Mouse (Mus musculus) stomach, postnatal 0 days (tissue): ENCODE measurements at regions not wholly inside any gene's neighbourhood (a gene's known extent, or its start where the extent isn't known, plus 50 kb on each side); places are given as distances from the start of the nearest gene placed in this dataset.

ENCODE experiments used
- ATAC-seq: fragments of 200-750 bp; cut with Nextera tagmentation; 2 replicates; pipeline ENCODE4 v1.8.0; 2017; ENCODE audit not compliant: low FRiP score, low TSS enrichment
- DNase-seq: peaks from one replicate; pipeline ENCODE4 v3.0.0-alpha.2; 2016; ENCODE audit warnings: low spot score
- H3K27ac ChIP-seq: fragments of 300-500 bp; sonication (generic); replicated peaks from 2 replicates; pipeline ENCODE4 v1.5.1; 2014; ENCODE audit warnings: mild to moderate bottlenecking, control low read depth
- H3K27me3 ChIP-seq: fragments of 300-500 bp; sonication (generic); 2 replicates; pipeline ENCODE4 v1.6.1; 2014; ENCODE audit warnings: low read length; ENCODE audit not compliant: control insufficient read depth, insufficient read depth
- H3K36me3 ChIP-seq: fragments of 300-500 bp; sonication (generic); 2 replicates; pipeline ENCODE4 v1.6.1; 2014; ENCODE audit warnings: low read length, mixed read lengths; ENCODE audit not compliant: control insufficient read depth, insufficient read depth
- H3K4me1 ChIP-seq: fragments of 300-500 bp; sonication (generic); replicated peaks from 2 replicates; pipeline ENCODE4 v1.6.1; 2014; ENCODE audit warnings: antibody characterized with exemption; ENCODE audit not compliant: control insufficient read depth, insufficient read depth
- H3K4me2 ChIP-seq: fragments of 300-500 bp; sonication (generic); replicated peaks from 2 replicates; pipeline ENCODE4 v1.6.1; 2014; ENCODE audit warnings: low read depth, mild to moderate bottlenecking, control low read depth, moderate library complexity
- H3K4me3 ChIP-seq: fragments of 300-500 bp; sonication (generic); 2 replicates; pipeline ENCODE4 v1.5.1; 2014; ENCODE audit warnings: low read depth, low read length, control low read depth
- H3K9ac ChIP-seq: fragments of 300-500 bp; sonication (generic); 2 replicates; pipeline ENCODE4 v1.6.1; 2014; ENCODE audit warnings: mild to moderate bottlenecking, low read length, control low read depth, mixed read lengths
- H3K9me3 ChIP-seq: fragments of 300-500 bp; sonication (generic); 2 replicates; pipeline ENCODE4 v1.6.1; 2016; ENCODE audit warnings: low read length; ENCODE audit not compliant: control insufficient read depth
- CTCF ChIP-seq: IDR thresholded peaks from 2 replicates; pipeline ENCODE4 v1.5.1; 2016; ENCODE audit warnings: antibody characterized with exemption, low read depth, mild to moderate bottlenecking, moderate library complexity
- EP300 ChIP-seq: optimal IDR thresholded peaks from 2 replicates; pipeline ENCODE3; 2016; ENCODE audit warnings: antibody characterized with exemption
- WGBS: fragments of 180-500 bp; shearing (Covaris S2); extraction: QIAGEN DNeasy Blood & Tissue Kit; methylation state at CpG from one replicate; pipeline ENCODE4 v1.1.7; 2014; 5-methylcytosine and 5-hydroxymethylcytosine counted together

- Histone ChIP-seq H3K4me1 (no peaks in the 10 kb centered on the region; the same call in 1 of the 2 replicates), H3K9ac (no peak overlapping the region), H3K9me3 (no peaks in the 10 kb centered on the region), H3K4me3 (no peak overlapping the region), H3K4me2 (no peak overlapping the region), H3K27me3 (no peaks in the 10 kb centered on the region), H3K27ac (no peak overlapping the region), H3K36me3 (no peaks in the 10 kb centered on the region)
- WGBS = 46% methylated on average over 7 of the region's 7 CpGs
- DNase-seq (no peak), ATAC-seq (no peak)
- TF ChIP-seq CTCF (no peak), EP300 (no peak)
These were observed 105.6 kb upstream of the Sulf2 start for GRCm38 (mm10) chr2:166261065-166261464.

GRCm38 (mm10) chr2:166258771-166259180 is 103.3 kb upstream of the Sulf2 start:
- H3K4me1 ChIP-seq = no peaks in the 10 kb centered on the region
- 0 out of 2 replicates have a peak, but pooled peaks have one; percentile 34 for ATAC-seq
- no peaks in the 10 kb centered on the region for H3K36me3 ChIP-seq
- no peaks in the 10 kb centered on the region for H3K27me3 ChIP-seq
- no peak for DNase-seq
- H3K9ac ChIP-seq = no peak overlapping the region
- no peak overlapping the region for H3K4me2 ChIP-seq
- H3K4me3 ChIP-seq = no peak overlapping the region
- TF ChIP-seq EP300 (no peak), CTCF (peak; percentile 38; the same call in 1 of the 2 replicates)
- H3K27ac ChIP-seq = no peak overlapping the region
- WGBS = 16% methylated on average over 7 of the region's 7 CpGs
- no peaks in the 10 kb centered on the region for H3K9me3 ChIP-seq

GRCm38 (mm10) chr2:166257666-166258065 is 102.2 kb upstream of the Sulf2 start:
- WGBS = 69% methylated on average over 4 of the region's 4 CpGs
- TF ChIP-seq CTCF (no peak), EP300 (no peak)
- no peaks in the 10 kb centered on the region for H3K9me3 ChIP-seq
- no peak overlapping the region for H3K4me3 ChIP-seq
- no peak overlapping the region for H3K4me2 ChIP-seq
- no peaks in the 10 kb centered on the region for H3K27me3 ChIP-seq
- no peak overlapping the region for H3K9ac ChIP-seq
- ATAC-seq = no peak
- H3K36me3 ChIP-seq = no peaks in the 10 kb centered on the region
- no peak for DNase-seq
- no peaks in the 10 kb centered on the region for H3K4me1 ChIP-seq
- H3K27ac ChIP-seq = no peak overlapping the region

GRCm38 (mm10) chr2:166256193-166256592 is 100.7 kb upstream of the Sulf2 start:
- no peak for ATAC-seq
- TF ChIP-seq CTCF (no peak), EP300 (no peak)

GRCm38 (mm10) chr2:166254581-166254980 is 99.1 kb upstream of the Sulf2 start:
- ATAC-seq (no peak), DNase-seq (no peak)
- Histone ChIP-seq H3K27ac (no peak overlapping the region), H3K4me2 (no peak overlapping the region), H3K9me3 (no peaks in the 10 kb centered on the region), H3K27me3 (no peaks in the 10 kb centered on the region), H3K4me3 (no peak overlapping the region), H3K9ac (no peak overlapping the region), H3K4me1 (no peaks in the 10 kb centered on the region; the same call in none of the 2 replicates), H3K36me3 (no peaks in the 10 kb centered on the region)
- WGBS = 88% methylated on average over 6 of the region's 6 CpGs
- TF ChIP-seq CTCF (peak; percentile 19; the same call in 1 of the 2 replicates), EP300 (no peak)

More at GRCm38 (mm10) chr2:166256193-166256592, 100.7 kb upstream of the Sulf2 start:
- H3K4me2 ChIP-seq = no peak overlapping the region
- no peaks in the 10 kb centered on the region for H3K4me1 ChIP-seq
- H3K9me3 ChIP-seq = no peaks in the 10 kb centered on the region
- 86% methylated on average over 10 of the region's 10 CpGs for WGBS
- no peak overlapping the region for H3K27ac ChIP-seq
- no peak overlapping the region for H3K4me3 ChIP-seq
- H3K36me3 ChIP-seq = no peaks in the 10 kb centered on the region
- DNase-seq = no peak
- no peak overlapping the region for H3K9ac ChIP-seq
- no peaks in the 10 kb centered on the region for H3K27me3 ChIP-seq

GRCm38 (mm10) chr2:166252107-166252506 is 96.6 kb upstream of the Sulf2 start:
- TF ChIP-seq CTCF (no peak), EP300 (no peak)
- 83% methylated on average over 3 of the region's 3 CpGs for WGBS
- no peaks in the 10 kb centered on the region for H3K9me3 ChIP-seq

More at GRCm38 (mm10) chr2:166252107-166252506, 96.6 kb upstream of the Sulf2 start:
- H3K4me2 ChIP-seq = no peak overlapping the region
- ATAC-seq = 0 out of 2 replicates have a peak, but pooled peaks have one; percentile 13
- no peaks in the 10 kb centered on the region for H3K27me3 ChIP-seq
- H3K9ac ChIP-seq = no peak overlapping the region
- no peaks in the 10 kb centered on the region for H3K36me3 ChIP-seq
- DNase-seq = no peak
- H3K4me1 ChIP-seq = peaks cover 3% of the 10 kb centered on the region
- H3K4me3 ChIP-seq = no peak overlapping the region
- H3K27ac ChIP-seq = no peak overlapping the region
